Mouse (Mus musculus): ENCODE measurements at regions not wholly inside any gene's neighbourhood (a gene's known extent, or its start where the extent isn't known, plus 50 kb on each side); places are given as distances from the start of the nearest gene placed in this dataset.

DNA sequence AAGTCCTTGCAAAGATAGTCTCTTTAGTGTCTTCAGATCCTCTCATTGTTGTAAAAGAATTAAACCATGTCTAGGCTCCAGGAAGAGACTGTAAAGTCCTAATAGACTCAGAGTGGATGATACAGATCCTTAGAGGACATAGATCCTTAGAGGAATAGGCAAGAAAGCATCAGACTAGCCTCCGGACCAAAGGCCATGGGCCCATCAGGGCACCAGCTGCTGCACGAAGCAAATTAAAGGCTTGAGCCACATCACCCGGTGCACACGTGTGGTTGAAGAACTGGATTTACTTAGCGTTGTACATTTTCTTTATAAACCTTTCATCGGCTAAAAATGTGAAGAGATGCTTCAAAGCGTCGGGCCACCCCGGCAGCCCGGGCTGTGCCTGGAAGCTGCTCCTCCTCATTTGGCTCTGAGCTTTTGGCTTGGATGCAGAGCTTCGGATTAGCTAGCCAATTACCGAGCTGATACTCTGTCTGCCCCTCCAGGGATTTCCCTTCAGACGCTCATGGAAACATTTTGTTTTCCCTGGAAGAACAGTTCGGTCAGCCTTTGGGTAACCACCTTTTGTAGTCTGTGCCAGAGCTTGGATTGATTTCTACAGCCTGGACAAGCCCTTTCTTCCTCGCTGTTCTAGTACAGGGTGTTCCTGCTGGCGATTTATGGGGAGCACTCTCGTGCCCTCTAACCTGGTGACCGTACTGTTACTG is 259.0 kb upstream of the Slc30a5 start:
- H3K9ac ChIP-seq (ENCODE audit: insufficient read depth, low read depth) = no peak overlapping the region
- H3K4me1 ChIP-seq (ENCODE audit: control insufficient read depth in 1 of 2, insufficient read depth in 2 of 2) = peaks cover 0 to 3% of the 10 kb centered on the region in 2 experiments; a peak in 1 of 4 replicates
- H3K4me3 ChIP-seq (replicated peaks in 1 of 3; ENCODE audit: low read depth in 2 of 3, low read length in 2 of 3, poor library complexity in 1 of 3) = no peak overlapping the region
- peaks cover 3% of the 10 kb centered on the region for H3K9me3 ChIP-seq (replicated peaks; ENCODE audit: low read length)
- no peak overlapping the region for H3K27ac ChIP-seq (ENCODE audit: insufficient read depth, low read depth)
- TF ChIP-seq ETS1 (conservative IDR thresholded peaks at IDR 0.05; ENCODE audit: low read depth, low read length) (no peak), IRF4 (IDR thresholded peaks at IDR 0.05; ENCODE audit: low read depth, low read length) (no peak), USF1 (IDR thresholded peaks at IDR 0.05; ENCODE audit: low read depth, low read length) (no peak), RAD21 (IDR thresholded peaks at IDR 0.05; ENCODE audit: low read depth, low read length) (no peak), MXI1 (IDR thresholded peaks at IDR 0.05; ENCODE audit: low read depth, low read length) (no peak), CHD1 (IDR thresholded peaks at IDR 0.05; ENCODE audit: low read depth, low read length) (no peak), ZC3H11A (IDR thresholded peaks at IDR 0.05; ENCODE audit: low read depth, low read length) (no peak), MAX (IDR thresholded peaks at IDR 0.05; ENCODE audit: low read length) (no peak), MAFK (IDR thresholded peaks at IDR 0.05; ENCODE audit: insufficient replicate concordance, low read length) (no peak)
- dilution Hi-C loops (cut with MboI; ENCODE audit: extremely low pct_ligation_motif_present, extremely low pct_unique_long_range_greater_than_20kb, low sequenced_read_pairs) (no loop called here), in situ Hi-C loops (cut with MboI; ENCODE audit: low pct_ligation_motif_present, low pct_unique_long_range_greater_than_20kb, low sequenced_read_pairs) (no loop called here)
- no peaks in the 10 kb centered on the region for H3K79me2 ChIP-seq (replicated peaks; ENCODE audit: control insufficient read depth, extremely low read depth, insufficient read depth, poor library complexity, severe bottlenecking)
- H3K4me2 ChIP-seq (ENCODE audit: insufficient read depth, low read depth, poor library complexity, severe bottlenecking) = no peak overlapping the region
- no peak for DNase-seq (ENCODE audit: extremely low read depth)
- H3K36me3 ChIP-seq (replicated peaks in 1 of 2; ENCODE audit: control insufficient read depth in 1 of 2, insufficient read depth in 1 of 2, low read length in 1 of 2) = no peaks in the 10 kb centered on the region
- no peaks in the 10 kb centered on the region for H3K27me3 ChIP-seq (replicated peaks)

DNA sequence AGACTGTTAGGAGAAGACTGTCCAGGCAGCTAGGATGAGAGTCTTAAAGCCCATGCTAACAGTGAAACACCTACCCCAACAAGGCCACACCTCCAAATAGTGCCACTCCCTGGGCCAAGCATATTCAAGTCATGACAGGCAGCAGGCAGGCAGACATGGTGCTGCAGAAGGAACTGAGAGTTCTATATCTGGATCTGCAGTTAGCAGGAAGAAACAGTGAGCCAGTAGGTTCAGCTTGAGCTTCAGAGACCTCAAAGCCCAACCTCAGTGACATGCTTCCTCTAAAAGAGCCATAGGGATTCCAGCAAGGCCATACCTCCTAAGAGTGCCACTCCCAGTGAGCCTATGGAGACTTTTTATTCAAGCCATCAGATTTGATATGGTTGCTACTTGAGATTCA is 252.0 kb upstream of the Slc30a5 start:
- in situ Hi-C loops (cut with MboI; ENCODE audit: low pct_ligation_motif_present, low pct_unique_long_range_greater_than_20kb, low sequenced_read_pairs) (no loop called here), dilution Hi-C loops (cut with MboI; ENCODE audit: extremely low pct_ligation_motif_present, extremely low pct_unique_long_range_greater_than_20kb, low sequenced_read_pairs) (no loop called here)
- no peak overlapping the region for H3K4me3 ChIP-seq (replicated peaks in 1 of 3; ENCODE audit: low read depth in 2 of 3, low read length in 2 of 3, poor library complexity in 1 of 3)
- DNase-seq (ENCODE audit: extremely low read depth) = peak; percentile 49
- peak overlapping the region; percentile 62 for H3K4me2 ChIP-seq (ENCODE audit: insufficient read depth, low read depth, poor library complexity, severe bottlenecking)
- no peaks in the 10 kb centered on the region for H3K27me3 ChIP-seq (replicated peaks)
- H3K9me3 ChIP-seq (replicated peaks; ENCODE audit: low read length) = no peaks in the 10 kb centered on the region
- H3K9ac ChIP-seq (ENCODE audit: insufficient read depth, low read depth) = no peak overlapping the region
- H3K79me2 ChIP-seq (replicated peaks; ENCODE audit: control insufficient read depth, extremely low read depth, insufficient read depth, poor library complexity, severe bottlenecking) = no peaks in the 10 kb centered on the region
- H3K36me3 ChIP-seq (replicated peaks in 1 of 2; ENCODE audit: control insufficient read depth in 1 of 2, insufficient read depth in 1 of 2, low read length in 1 of 2) = no peaks in the 10 kb centered on the region
- no peak overlapping the region for H3K27ac ChIP-seq (ENCODE audit: insufficient read depth, low read depth)
- H3K4me1 ChIP-seq (ENCODE audit: control insufficient read depth in 1 of 2, insufficient read depth in 2 of 2) = peaks cover 9 to 33% of the 10 kb centered on the region in 2 experiments
- TF ChIP-seq CHD1 (IDR thresholded peaks at IDR 0.05; ENCODE audit: low read depth, low read length) (peak; percentile 96), ZC3H11A (IDR thresholded peaks at IDR 0.05; ENCODE audit: low read depth, low read length) (no peak), UBTF (IDR thresholded peaks at IDR 0.05; ENCODE audit: low read depth, low read length) (no peak), JUN (IDR thresholded peaks at IDR 0.05; ENCODE audit: insufficient read depth, low read depth, low read length) (no peak), POLR2A (IDR thresholded peaks at IDR 0.05; ENCODE audit: low read depth, low read length) (no peak), BHLHE40 (IDR thresholded peaks at IDR 0.05; ENCODE audit: low read depth, low read length) (0 out of 2 replicates have a peak, but pooled peaks have one; percentile 20), MYC (IDR thresholded peaks at IDR 0.05; ENCODE audit: low read depth, low read length) (0 out of 2 replicates have a peak, but pooled peaks have one; percentile 43), ZKSCAN1 (IDR thresholded peaks at IDR 0.05; ENCODE audit: borderline replicate concordance, low read depth, low read length) (no peak), MAZ (IDR thresholded peaks at IDR 0.05; ENCODE audit: low read depth, low read length) (no peak), ZMIZ1 (IDR thresholded peaks at IDR 0.05; ENCODE audit: low read depth, low read length) (no peak), TBP (conservative IDR thresholded peaks at IDR 0.05; ENCODE audit: low read depth, low read length) (no peak), USF2 (conservative IDR thresholded peaks at IDR 0.05; ENCODE audit: low read depth, low read length) (no peak), ZNF384 (IDR thresholded peaks at IDR 0.05; ENCODE audit: low read depth, low read length) (no peak), TCF12 (IDR thresholded peaks at IDR 0.05; ENCODE audit: low read depth, low read length) (peak; percentile 53; the same call in 1 of the 2 replicates), PAX5 (IDR thresholded peaks at IDR 0.05; ENCODE audit: low read length) (no peak), ETS1 (conservative IDR thresholded peaks at IDR 0.05; ENCODE audit: low read depth, low read length) (no peak; the same call in 1 of the 2 replicates), ELF1 (IDR thresholded peaks at IDR 0.05; ENCODE audit: low read depth, low read length) (peak; percentile 28; the same call in 1 of the 2 replicates), CTCF (conservative IDR thresholded peaks at IDR 0.05 in 1 of 2, IDR thresholded peaks at IDR 0.05 in 1 of 2; ENCODE audit: low read depth in 2 of 2, low read length in 2 of 2) (no peak), POLR2AphosphoS2 (IDR thresholded peaks at IDR 0.05; ENCODE audit: low read depth, low read length) (no peak), HCFC1 (IDR thresholded peaks at IDR 0.05; ENCODE audit: low read depth, low read length) (no peak), E2F4 (IDR thresholded peaks at IDR 0.05; ENCODE audit: insufficient replicate concordance, low read depth, low read length) (no peak), USF1 (IDR thresholded peaks at IDR 0.05; ENCODE audit: low read depth, low read length) (no peak), CHD2 (IDR thresholded peaks at IDR 0.05; ENCODE audit: low read length) (0 out of 2 replicates have a peak, but pooled peaks have one; percentile 28), IRF4 (IDR thresholded peaks at IDR 0.05; ENCODE audit: low read depth, low read length) (peak; percentile 93), SMC3 (IDR thresholded peaks at IDR 0.05; ENCODE audit: low read depth, low read length) (no peak), NRF1 (IDR thresholded peaks at IDR 0.05; ENCODE audit: low read depth, low read length) (no peak), GABPA (IDR thresholded peaks at IDR 0.05; ENCODE audit: insufficient replicate concordance, low read depth, low read length) (no peak)

Measured in CH12.LX (cell line).